Mouse (Mus musculus) forebrain, postnatal 0 days (tissue): ENCODE data around the gene Fam49a. TPM values are rescaled to one million over a fixed set of nuclear protein-coding genes. Genes with fewer than 3 reads are reported as not detected.

Source experiments
- ATAC-seq: fragments of 200-750 bp; cut with Nextera tagmentation; 2 replicates; pipeline ENCODE4 v1.8.0; 2017; ENCODE audit warnings: mild to moderate bottlenecking, moderate library complexity
- DNase-seq: peaks from one replicate; pipeline ENCODE4 v3.0.0-alpha.2; 2015
- H3K27ac ChIP-seq: fragments of 300-500 bp; sonication (generic); 2 replicates; pipeline ENCODE4 v1.5.1; 2014; ENCODE audit warnings: low read depth, mild to moderate bottlenecking, antibody characterized with exemption, low read length, moderate library complexity, mixed read lengths
- H3K27me3 ChIP-seq: fragments of 300-500 bp; sonication (generic); 2 replicates; pipeline ENCODE4 v1.6.1; 2014; ENCODE audit warnings: mild to moderate bottlenecking, low read length, mixed read lengths; ENCODE audit not compliant: insufficient read depth
- H3K36me3 ChIP-seq: fragments of 300-500 bp; sonication (generic); 2 replicates; pipeline ENCODE4 v1.6.1; 2014; ENCODE audit warnings: mild to moderate bottlenecking, moderate library complexity; ENCODE audit not compliant: insufficient read depth
- H3K4me1 ChIP-seq: fragments of 300-500 bp; sonication (generic); 2 replicates; pipeline ENCODE4 v1.6.1; 2014; ENCODE audit warnings: antibody characterized with exemption; ENCODE audit not compliant: insufficient read depth
- H3K4me2 ChIP-seq: fragments of 300-500 bp; sonication (generic); 2 replicates; pipeline ENCODE4 v1.6.1; 2014; ENCODE audit warnings: low read depth, mild to moderate bottlenecking, moderate library complexity
- H3K4me3 ChIP-seq: fragments of 300-500 bp; sonication (generic); 2 replicates; pipeline ENCODE4 v1.5.1; 2014; ENCODE audit warnings: low read depth, low read length, mixed read lengths
- H3K9ac ChIP-seq: fragments of 300-500 bp; sonication (generic); 2 replicates; pipeline ENCODE4 v1.6.1; 2014; ENCODE audit warnings: mild to moderate bottlenecking
- H3K9me3 ChIP-seq: fragments of 300-500 bp; sonication (generic); 2 replicates; pipeline ENCODE4 v1.6.1; 2016; ENCODE audit warnings: low read length
- CTCF ChIP-seq: sonication (generic); IDR thresholded peaks from 2 replicates; pipeline ENCODE4 v1.5.1; 2016; ENCODE audit warnings: antibody characterized with exemption, control low read depth, low read depth
- WGBS: fragments of 180-500 bp; shearing (Covaris S2); extraction: QIAGEN DNeasy Blood & Tissue Kit; methylation state at CpG from one replicate; pipeline ENCODE4 v1.1.7; 2014; 5-methylcytosine and 5-hydroxymethylcytosine counted together
- polyA plus RNA-seq: library from polyadenylated mRNA; unstranded; fragments of >200 nt; fragmentation: Nextera tagmentation; extraction: Ambion mirVana; gene quantifications from 2 replicates; pipeline ENCODE4 v1.2.1, GENCODE M21; 2015
- total RNA-seq: library from RNA; depleted of rRNA; stranded (reverse); fragments of >200 nt; gene quantifications from 2 replicates; pipeline ENCODE4 v1.2.3, GENCODE M21; 2014

Fam49a gene
- total and polyA plus RNA-seq, 2 experiments from 2014 or later = 120 to 202 TPM

GRCm38 (mm10) chr12:12356463-12356862 lies 94.5 kb downstream of the Fam49a start:
- H3K36me3 ChIP-seq = peaks cover 14% of the 10 kb centered on the region
- H3K27ac ChIP-seq = no peak overlapping the region; the same call in 1 of the 2 replicates
- TF ChIP-seq CTCF = no peak
- H3K4me1 ChIP-seq = peaks cover 5% of the 10 kb centered on the region; the same call in 1 of the 2 replicates
- peak; percentile 57 for DNase-seq
- WGBS = 34% methylated on average over 1 of the region's 1 CpGs
- H3K9ac ChIP-seq = no peak overlapping the region
- peak; percentile 42 for ATAC-seq
- no peak overlapping the region for H3K4me2 ChIP-seq
- no peak overlapping the region for H3K4me3 ChIP-seq
- no peaks in the 10 kb centered on the region for H3K9me3 ChIP-seq
- H3K27me3 ChIP-seq = no peaks in the 10 kb centered on the region

GRCm38 (mm10) chr12:12356946-12357345 lies 95.0 kb downstream of the Fam49a start:
- Histone ChIP-seq H3K4me1 (peaks cover 5% of the 10 kb centered on the region; the same call in 1 of the 2 replicates), H3K27ac (no peak overlapping the region), H3K4me2 (no peak overlapping the region), H3K36me3 (peaks cover 17% of the 10 kb centered on the region), H3K4me3 (no peak overlapping the region), H3K9me3 (no peaks in the 10 kb centered on the region), H3K27me3 (no peaks in the 10 kb centered on the region), H3K9ac (no peak overlapping the region)
- ATAC-seq (no peak), DNase-seq (no peak)
- no peak for TF ChIP-seq CTCF
- WGBS = 85% methylated on average over 5 of the region's 5 CpGs

DNA sequence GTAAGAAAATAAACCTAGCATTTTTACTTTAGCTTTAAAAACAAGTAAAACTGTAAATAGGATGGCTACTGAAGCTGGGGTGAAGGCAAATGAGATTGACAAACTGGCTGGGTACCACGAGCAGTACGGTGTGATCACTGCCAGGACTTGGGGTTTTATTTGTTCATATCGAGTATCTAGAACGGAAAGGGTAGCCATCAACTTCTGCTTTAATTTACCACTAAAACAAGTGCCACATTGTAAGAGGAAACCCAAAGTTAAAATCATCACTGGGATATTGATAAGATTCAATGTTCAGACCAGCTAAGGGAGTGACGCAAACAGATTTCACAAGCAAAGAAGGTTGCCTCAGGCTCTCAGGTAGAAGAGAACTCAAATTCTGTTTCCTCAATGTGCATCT lies 98.0 kb downstream of the Fam49a start:
- ATAC-seq (no peak), DNase-seq (no peak)
- no peak overlapping the region for H3K9ac ChIP-seq
- H3K4me2 ChIP-seq = no peak overlapping the region
- H3K27me3 ChIP-seq = no peaks in the 10 kb centered on the region
- H3K4me3 ChIP-seq = no peak overlapping the region
- no peak overlapping the region for H3K27ac ChIP-seq
- no peak for TF ChIP-seq CTCF
- no peaks in the 10 kb centered on the region for H3K9me3 ChIP-seq
- peaks cover 5% of the 10 kb centered on the region; the same call in 1 of the 2 replicates for H3K4me1 ChIP-seq
- peaks cover 41% of the 10 kb centered on the region for H3K36me3 ChIP-seq
- 85% methylated on average over 5 of the region's 5 CpGs for WGBS

DNA sequence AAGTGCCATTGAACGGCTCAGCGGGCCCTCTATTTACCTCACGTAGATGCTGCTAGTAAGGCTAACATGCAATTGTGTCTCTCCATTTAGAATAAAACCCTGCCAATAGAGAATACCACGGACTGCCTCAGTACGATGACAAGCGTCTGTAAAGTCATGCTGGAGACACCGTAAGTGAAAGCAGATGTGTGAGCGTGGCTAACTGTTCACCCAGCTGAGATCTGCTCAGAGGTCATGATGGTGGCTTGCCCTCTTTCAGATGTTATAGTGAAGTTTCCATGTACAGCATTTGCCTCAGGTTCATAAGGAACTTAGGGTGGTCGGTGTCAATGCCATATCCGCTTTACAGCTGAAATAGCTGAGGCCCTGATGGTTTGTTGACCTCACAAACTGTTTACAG lies 100.4 kb downstream of the Fam49a start:
- no peak for TF ChIP-seq CTCF
- Histone ChIP-seq H3K4me1 (no peaks in the 10 kb centered on the region), H3K9ac (no peak overlapping the region), H3K36me3 (peaks cover 48% of the 10 kb centered on the region), H3K4me2 (no peak overlapping the region), H3K27ac (no peak overlapping the region), H3K4me3 (no peak overlapping the region), H3K9me3 (no peaks in the 10 kb centered on the region), H3K27me3 (no peaks in the 10 kb centered on the region)
- no peak for DNase-seq
- 88% methylated on average over 10 of the region's 10 CpGs for WGBS
- no peak for ATAC-seq

GRCm38 (mm10) chr12:12364201-12364600 lies 102.3 kb downstream of the Fam49a start:
- H3K4me2 ChIP-seq = no peak overlapping the region
- H3K36me3 ChIP-seq = peaks cover 52% of the 10 kb centered on the region
- WGBS = 68% methylated on average over 8 of the region's 8 CpGs
- ATAC-seq (no peak), DNase-seq (no peak)
- H3K9me3 ChIP-seq = no peaks in the 10 kb centered on the region
- H3K9ac ChIP-seq = no peak overlapping the region
- TF ChIP-seq CTCF = no peak
- no peaks in the 10 kb centered on the region for H3K27me3 ChIP-seq
- H3K4me3 ChIP-seq = no peak overlapping the region
- no peak overlapping the region for H3K27ac ChIP-seq
- H3K4me1 ChIP-seq = no peaks in the 10 kb centered on the region

DNA sequence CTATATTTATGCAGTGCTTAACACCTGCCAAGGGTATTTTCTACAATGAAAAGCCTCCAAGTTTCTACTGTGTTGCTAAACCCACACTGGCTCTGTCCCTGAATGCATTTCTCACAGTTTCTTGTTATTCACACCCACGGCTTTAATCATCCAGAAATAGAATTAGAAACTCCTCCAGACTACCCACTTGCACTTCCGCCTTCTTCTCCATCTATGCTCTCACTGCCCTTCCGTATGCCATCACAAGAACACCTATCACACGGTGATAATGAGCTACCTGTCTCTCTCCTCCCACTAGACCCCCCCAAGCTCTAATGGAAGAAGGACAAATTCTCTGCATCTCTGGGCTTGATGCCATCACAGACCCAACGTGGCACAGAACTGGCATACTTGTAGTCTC lies 105.5 kb downstream of the Fam49a start:
- 68% methylated on average over 5 of the region's 5 CpGs for WGBS
- H3K9ac ChIP-seq = no peak overlapping the region
- no peak overlapping the region for H3K4me2 ChIP-seq
- no peak for TF ChIP-seq CTCF
- DNase-seq (peak; percentile 32), ATAC-seq (peak; percentile 68)
- H3K27ac ChIP-seq = no peak overlapping the region
- no peak overlapping the region for H3K4me3 ChIP-seq
- H3K4me1 ChIP-seq = no peaks in the 10 kb centered on the region
- H3K36me3 ChIP-seq = peaks cover 56% of the 10 kb centered on the region
- H3K9me3 ChIP-seq = no peaks in the 10 kb centered on the region
- H3K27me3 ChIP-seq = no peaks in the 10 kb centered on the region

- H3K9ac ChIP-seq = no peak overlapping the region
- H3K27me3 ChIP-seq = no peaks in the 10 kb centered on the region
- no peak overlapping the region for H3K4me3 ChIP-seq
- DNase-seq (no peak), ATAC-seq (no peak)
- WGBS = 93% methylated on average over 11 of the region's 11 CpGs
- no peaks in the 10 kb centered on the region for H3K9me3 ChIP-seq
- H3K36me3 ChIP-seq = peaks cover 43% of the 10 kb centered on the region
- no peak overlapping the region for H3K27ac ChIP-seq
- no peaks in the 10 kb centered on the region for H3K4me1 ChIP-seq
- TF ChIP-seq CTCF = no peak
- H3K4me2 ChIP-seq = no peak overlapping the region
These were observed 111.3 kb downstream of the Fam49a start for GRCm38 (mm10) chr12:12373111-12373862.
